Mouse (Mus musculus) lung, embryonic 14.5 days (tissue): ENCODE results near the gene Erc2. TPM values are rescaled to one million over a fixed set of nuclear protein-coding genes. Genes with fewer than 3 reads are reported as not detected.
A peak's percentile ranks its signal among the peaks of the same experiment; 100 is the strongest.

ENCODE experiments used
- ATAC-seq: fragments of 200-750 bp; cut with Nextera tagmentation; 2 replicates; pipeline ENCODE4 v1.8.0; 2017; ENCODE audit warnings: mild to moderate bottlenecking, moderate TSS enrichment, moderate library complexity; ENCODE audit not compliant: insufficient read depth
- DNase-seq: peaks from one replicate; pipeline ENCODE4 v3.0.0-alpha.2; 2015
- H3K27ac ChIP-seq: fragments of 300-500 bp; sonication (generic); 2 replicates; pipeline ENCODE4 v1.5.1; 2014; ENCODE audit warnings: low read depth, mild to moderate bottlenecking, moderate library complexity
- H3K27me3 ChIP-seq: fragments of 300-500 bp; sonication (generic); 2 replicates; pipeline ENCODE4 v1.6.1; 2014; ENCODE audit warnings: low read length, control low read depth; ENCODE audit not compliant: insufficient read depth
- H3K36me3 ChIP-seq: fragments of 300-500 bp; sonication (generic); 2 replicates; pipeline ENCODE4 v1.6.1; 2014; ENCODE audit warnings: control low read depth; ENCODE audit not compliant: insufficient read depth
- H3K4me1 ChIP-seq: fragments of 300-500 bp; sonication (generic); 2 replicates; pipeline ENCODE4 v1.6.1; 2014; ENCODE audit warnings: antibody characterized with exemption, control low read depth; ENCODE audit not compliant: insufficient read depth
- H3K4me2 ChIP-seq: fragments of 300-500 bp; sonication (generic); 2 replicates; pipeline ENCODE4 v1.6.1; 2014; ENCODE audit warnings: mild to moderate bottlenecking
- H3K4me3 ChIP-seq: fragments of 300-500 bp; sonication (generic); 2 replicates; pipeline ENCODE4 v1.5.1; 2014; ENCODE audit warnings: low read depth, low read length
- H3K9ac ChIP-seq: fragments of 300-500 bp; sonication (generic); 2 replicates; pipeline ENCODE4 v1.6.1; 2014
- H3K9me3 ChIP-seq: fragments of 300-500 bp; sonication (generic); 2 replicates; pipeline ENCODE4 v1.6.1; 2016; ENCODE audit warnings: low read depth, low read length, control low read depth
- CTCF ChIP-seq: IDR thresholded peaks from 2 replicates; pipeline ENCODE4 v1.5.1; 2016; ENCODE audit warnings: antibody characterized with exemption, low read depth
- WGBS: fragments of 180-500 bp; shearing (Covaris S2); extraction: QIAGEN DNeasy Blood & Tissue Kit; methylation state at CpG from one replicate; pipeline ENCODE4 v1.1.7; 2014; 5-methylcytosine and 5-hydroxymethylcytosine counted together
- polyA plus RNA-seq: library from polyadenylated mRNA; unstranded; fragments of >200 nt; fragmentation: Nextera tagmentation; extraction: Ambion mirVana; gene quantifications from 2 replicates; pipeline ENCODE4 v1.2.1, GENCODE M21; 2014

Erc2 gene
- polyA plus RNA-seq, 1 experiment from 2014 or later: 2.1 TPM

- Histone ChIP-seq H3K4me3 (no peak overlapping the region), H3K4me2 (no peak overlapping the region), H3K4me1 (0 out of 2 replicates have a peak, but pooled peaks cover 5% of the 10 kb centered on the region), H3K27me3 (no peaks in the 10 kb centered on the region), H3K27ac (no peak overlapping the region), H3K9me3 (no peaks in the 10 kb centered on the region), H3K36me3 (no peaks in the 10 kb centered on the region), H3K9ac (no peak overlapping the region)
- ATAC-seq (0 out of 2 replicates have a peak, but pooled peaks have one; percentile 49), DNase-seq (peak; percentile 41)
- TF ChIP-seq CTCF: no peak
- 19% methylated on average over 2 of the region's 2 CpGs for WGBS
Observed at GRCm38 (mm10) chr14:28426610-28427009, 804.4 kb downstream of the Erc2 start.

- Histone ChIP-seq H3K27ac (no peak overlapping the region), H3K4me3 (no peak overlapping the region), H3K9me3 (no peaks in the 10 kb centered on the region), H3K4me1 (no peaks in the 10 kb centered on the region), H3K4me2 (no peak overlapping the region), H3K9ac (no peak overlapping the region), H3K27me3 (no peaks in the 10 kb centered on the region), H3K36me3 (no peaks in the 10 kb centered on the region)
- WGBS: 52% methylated on average over 7 of the region's 7 CpGs
- TF ChIP-seq CTCF: no peak
- peak; percentile 52 for DNase-seq
- ATAC-seq: peak; percentile 63; the same call in 1 of the 2 replicates
Observed at GRCm38 (mm10) chr14:28431703-28432309, 809.6 kb downstream of the Erc2 start.

DNA sequence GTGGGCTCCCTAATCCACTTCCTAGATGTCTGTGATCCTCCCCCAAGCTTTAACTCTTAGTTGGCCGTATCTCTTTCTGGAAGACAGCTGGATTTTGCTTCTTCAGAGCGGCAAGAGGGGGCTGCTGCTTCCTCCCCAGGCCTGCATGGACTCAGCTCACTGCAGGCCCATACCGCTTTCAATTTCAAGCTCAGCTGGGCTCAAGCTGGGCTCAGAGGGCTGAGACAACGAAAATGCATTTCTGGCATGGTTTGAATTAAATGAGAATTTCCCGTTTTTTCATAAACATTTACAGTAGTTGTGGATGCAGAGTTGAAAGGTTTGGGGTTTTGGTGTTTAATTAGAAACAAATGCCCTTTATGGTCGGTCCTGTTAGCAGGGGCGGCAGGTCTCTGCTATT, 812.8 kb downstream of the Erc2 start:
- ATAC-seq: no peak
- Histone ChIP-seq H3K27me3 (no peaks in the 10 kb centered on the region), H3K4me1 (no peaks in the 10 kb centered on the region), H3K4me2 (no peak overlapping the region), H3K9ac (no peak overlapping the region), H3K36me3 (no peaks in the 10 kb centered on the region), H3K9me3 (no peaks in the 10 kb centered on the region), H3K4me3 (no peak overlapping the region), H3K27ac (no peak overlapping the region)
- DNase-seq: peak; percentile 15
- no peak for TF ChIP-seq CTCF
- 56% methylated on average over 7 of the region's 7 CpGs for WGBS

DNA sequence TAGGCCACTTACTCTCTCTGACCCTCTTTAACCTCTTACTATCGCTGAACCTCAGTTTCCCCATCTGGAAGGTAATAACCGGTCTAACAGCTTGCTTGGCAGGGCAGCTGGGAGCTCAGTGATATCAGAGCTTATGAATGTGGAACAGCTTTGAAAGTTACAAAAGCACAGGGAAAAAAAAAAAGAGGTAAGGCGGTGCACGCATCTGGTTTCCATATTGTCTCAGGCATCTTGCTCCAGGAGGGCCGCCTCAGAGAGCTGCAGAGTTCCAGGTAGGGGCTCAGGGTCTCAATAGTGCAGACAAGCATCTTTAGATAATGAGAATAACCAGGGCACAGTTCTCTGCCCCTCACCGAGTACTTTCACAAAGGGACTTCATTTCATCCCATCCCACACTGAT, 816.9 kb downstream of the Erc2 start:
- Histone ChIP-seq H3K4me3 (no peak overlapping the region), H3K4me2 (no peak overlapping the region), H3K27me3 (no peaks in the 10 kb centered on the region; the same call in 1 of the 2 replicates), H3K9ac (no peak overlapping the region), H3K27ac (no peak overlapping the region), H3K36me3 (no peaks in the 10 kb centered on the region), H3K4me1 (no peaks in the 10 kb centered on the region), H3K9me3 (no peaks in the 10 kb centered on the region)
- DNase-seq (no peak), ATAC-seq (no peak)
- 80% methylated on average over 6 of the region's 6 CpGs for WGBS
- TF ChIP-seq CTCF: no peak

DNA sequence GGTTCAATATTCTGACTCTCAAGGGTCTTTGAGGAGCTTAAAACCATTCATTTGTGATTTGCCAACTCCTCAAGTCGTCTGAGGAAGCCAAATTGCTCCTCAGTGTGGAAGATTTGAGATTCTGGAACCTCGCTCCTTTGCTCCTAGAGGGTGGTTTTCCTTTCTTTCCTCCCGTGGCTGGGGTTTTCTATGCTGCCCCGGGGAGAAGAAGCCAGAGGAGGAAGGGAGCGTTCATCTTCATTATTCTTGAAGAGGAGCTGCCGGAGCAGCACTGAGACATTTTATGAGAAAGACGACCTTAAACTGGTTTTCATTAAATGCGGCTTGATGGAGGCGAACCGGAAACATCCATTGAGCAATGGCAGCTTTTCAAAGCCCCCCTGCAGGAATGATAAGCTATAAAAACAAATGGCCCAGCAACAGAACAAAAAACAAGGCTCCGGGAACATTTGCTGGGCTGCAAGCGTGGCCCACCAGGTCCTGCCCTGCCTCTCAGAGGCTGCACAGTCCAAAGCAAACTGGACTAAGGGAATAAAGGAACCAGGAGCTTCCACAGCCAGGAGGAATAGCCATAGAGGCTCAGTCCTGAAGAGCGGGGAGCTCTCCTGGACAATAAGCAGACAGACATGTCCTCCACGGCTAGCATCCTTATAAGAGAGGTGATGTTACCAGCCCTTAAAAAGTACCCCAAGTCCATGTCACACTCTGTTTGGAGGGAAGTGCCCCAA, 819.2 kb downstream of the Erc2 start:
- H3K9me3 ChIP-seq: no peaks in the 10 kb centered on the region
- no peak for ATAC-seq
- no peaks in the 10 kb centered on the region; the same call in 1 of the 2 replicates for H3K27me3 ChIP-seq
- H3K27ac ChIP-seq: no peak overlapping the region
- WGBS: 39% methylated on average over 14 of the region's 14 CpGs
- peak; percentile 5 for DNase-seq
- H3K9ac ChIP-seq: no peak overlapping the region
- no peaks in the 10 kb centered on the region for H3K36me3 ChIP-seq
- no peak for TF ChIP-seq CTCF
- no peak overlapping the region for H3K4me2 ChIP-seq
- H3K4me3 ChIP-seq: no peak overlapping the region
- H3K4me1 ChIP-seq: no peaks in the 10 kb centered on the region

GRCm38 (mm10) chr14:28443254-28443944, 821.2 kb downstream of the Erc2 start:
- Histone ChIP-seq H3K9me3 (no peaks in the 10 kb centered on the region), H3K36me3 (no peaks in the 10 kb centered on the region), H3K27ac (no peak overlapping the region), H3K4me2 (no peak overlapping the region), H3K9ac (no peak overlapping the region), H3K27me3 (no peaks in the 10 kb centered on the region; the same call in 1 of the 2 replicates), H3K4me1 (no peaks in the 10 kb centered on the region), H3K4me3 (no peak overlapping the region)
- ATAC-seq (no peak), DNase-seq (no peak)
- 79% methylated on average over 7 of the region's 7 CpGs for WGBS
- no peak for TF ChIP-seq CTCF

DNA sequence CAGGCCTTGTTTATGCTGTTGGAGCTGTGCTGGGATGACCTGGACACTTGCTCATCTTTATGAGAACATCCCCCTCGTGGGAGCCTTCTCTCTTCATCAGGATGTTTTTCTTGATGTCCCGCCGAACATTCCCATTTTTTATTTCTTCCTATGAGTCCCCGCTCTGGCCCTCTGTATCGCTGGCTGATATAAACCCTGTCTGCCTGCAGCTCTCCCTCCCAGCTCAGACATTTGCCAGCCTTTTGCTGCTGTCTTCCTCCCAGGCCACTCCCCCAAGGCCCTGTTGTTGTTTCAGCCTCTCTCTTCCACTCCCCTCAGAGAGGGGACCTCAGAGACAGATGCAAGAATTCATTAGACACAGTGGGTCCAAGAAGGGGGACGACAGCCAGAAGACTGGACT, 823.5 kb downstream of the Erc2 start:
- Histone ChIP-seq H3K9ac (no peak overlapping the region), H3K27ac (no peak overlapping the region), H3K9me3 (no peaks in the 10 kb centered on the region), H3K4me1 (no peaks in the 10 kb centered on the region), H3K27me3 (no peaks in the 10 kb centered on the region; the same call in 1 of the 2 replicates), H3K36me3 (no peaks in the 10 kb centered on the region), H3K4me3 (no peak overlapping the region), H3K4me2 (no peak overlapping the region)
- 51% methylated on average over 6 of the region's 6 CpGs for WGBS
- ATAC-seq (no peak), DNase-seq (no peak)
- TF ChIP-seq CTCF: no peak
